Mouse (Mus musculus) embryonic fibroblast, embryonic 13.5 days (primary cell): ENCODE measurements at regions not wholly inside any gene's neighbourhood (a gene's known extent, or its start where the extent isn't known, plus 50 kb on each side); places are given as distances from the start of the nearest gene placed in this dataset.

Source experiments
- H3K27ac ChIP-seq: 2 replicates; pipeline ENCODE4 v1.5.1; 2012; ENCODE audit warnings: low read length, control low read depth, inconsistent platforms; ENCODE audit not compliant: insufficient read depth
- H3K4me1 ChIP-seq: 2 replicates; pipeline ENCODE4 v1.6.1; 2011; ENCODE audit warnings: low read length; ENCODE audit not compliant: control insufficient read depth, insufficient read depth
- H3K4me3 ChIP-seq: 2 replicates; pipeline ENCODE4 v1.5.1; 2011; ENCODE audit warnings: mild to moderate bottlenecking, control low read depth, low read length; ENCODE audit not compliant: insufficient read depth
- CTCF ChIP-seq: IDR thresholded peaks from 2 replicates; pipeline ENCODE4 v1.5.1; 2011; ENCODE audit warnings: mild to moderate bottlenecking, control low read depth, low read length, moderate library complexity, borderline replicate concordance; ENCODE audit not compliant: insufficient read depth
- POLR2A ChIP-seq: IDR thresholded peaks from 2 replicates; pipeline ENCODE4 v1.6.1; 2011; ENCODE audit warnings: low read depth, mild to moderate bottlenecking, control low read depth, low read length, moderate library complexity

GRCm38 (mm10) chr10:100685748-100686147 lies 95.5 kb downstream of the 1700017N19Rik start:
- no peak overlapping the region for H3K27ac ChIP-seq
- H3K4me1 ChIP-seq, result no peaks in the 10 kb centered on the region
- no peak overlapping the region for H3K4me3 ChIP-seq
- TF ChIP-seq CTCF (no peak), POLR2A (no peak)

DNA sequence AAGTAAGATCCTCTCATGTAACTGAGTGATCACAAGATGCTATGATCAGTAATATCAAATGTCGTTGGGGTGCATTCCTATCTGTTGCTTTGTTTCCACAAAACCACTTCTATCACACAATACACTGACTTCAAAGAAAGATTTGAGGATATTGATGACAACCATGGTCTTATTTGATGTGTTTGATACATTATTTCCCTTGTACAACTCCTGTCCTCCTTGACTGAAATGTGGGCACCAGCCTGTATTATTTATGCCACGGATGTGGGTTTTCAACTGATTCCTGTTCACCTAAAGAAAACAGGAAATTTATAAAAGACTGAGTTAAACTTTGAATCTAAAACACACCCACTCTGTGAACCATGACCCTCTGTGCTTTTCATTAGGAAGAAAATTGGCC lies 105.7 kb downstream of the 1700017N19Rik start:
- Histone ChIP-seq H3K4me3 (no peak overlapping the region), H3K4me1 (no peaks in the 10 kb centered on the region), H3K27ac (no peak overlapping the region)

DNA sequence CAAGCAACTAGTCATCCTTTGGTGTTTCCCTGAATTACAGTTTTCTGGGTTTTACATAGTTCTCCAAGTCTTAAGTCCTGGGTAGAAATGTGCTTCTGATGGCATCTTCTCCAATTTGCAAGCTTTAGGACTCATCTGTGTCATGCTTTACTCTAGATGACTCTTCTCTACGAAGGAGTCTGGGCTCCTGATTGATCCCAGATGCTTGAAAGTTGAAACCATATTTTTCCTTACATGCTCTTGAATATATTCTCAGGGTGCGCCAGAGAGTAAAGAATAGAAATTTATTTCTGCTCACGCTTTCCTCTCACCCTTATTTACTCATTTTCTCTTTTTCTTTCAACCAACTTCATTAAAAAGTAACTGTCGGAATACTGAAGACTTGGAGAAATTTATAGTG lies 108.9 kb downstream of the 1700017N19Rik start:
- TF ChIP-seq POLR2A, result no peak
- no peak for TF ChIP-seq CTCF
- Histone ChIP-seq H3K4me3 (no peak overlapping the region), H3K27ac (no peak overlapping the region), H3K4me1 (no peaks in the 10 kb centered on the region)

More for the DNA sequence above, 105.7 kb downstream of the 1700017N19Rik start:
- TF ChIP-seq CTCF (no peak), POLR2A (no peak)

DNA sequence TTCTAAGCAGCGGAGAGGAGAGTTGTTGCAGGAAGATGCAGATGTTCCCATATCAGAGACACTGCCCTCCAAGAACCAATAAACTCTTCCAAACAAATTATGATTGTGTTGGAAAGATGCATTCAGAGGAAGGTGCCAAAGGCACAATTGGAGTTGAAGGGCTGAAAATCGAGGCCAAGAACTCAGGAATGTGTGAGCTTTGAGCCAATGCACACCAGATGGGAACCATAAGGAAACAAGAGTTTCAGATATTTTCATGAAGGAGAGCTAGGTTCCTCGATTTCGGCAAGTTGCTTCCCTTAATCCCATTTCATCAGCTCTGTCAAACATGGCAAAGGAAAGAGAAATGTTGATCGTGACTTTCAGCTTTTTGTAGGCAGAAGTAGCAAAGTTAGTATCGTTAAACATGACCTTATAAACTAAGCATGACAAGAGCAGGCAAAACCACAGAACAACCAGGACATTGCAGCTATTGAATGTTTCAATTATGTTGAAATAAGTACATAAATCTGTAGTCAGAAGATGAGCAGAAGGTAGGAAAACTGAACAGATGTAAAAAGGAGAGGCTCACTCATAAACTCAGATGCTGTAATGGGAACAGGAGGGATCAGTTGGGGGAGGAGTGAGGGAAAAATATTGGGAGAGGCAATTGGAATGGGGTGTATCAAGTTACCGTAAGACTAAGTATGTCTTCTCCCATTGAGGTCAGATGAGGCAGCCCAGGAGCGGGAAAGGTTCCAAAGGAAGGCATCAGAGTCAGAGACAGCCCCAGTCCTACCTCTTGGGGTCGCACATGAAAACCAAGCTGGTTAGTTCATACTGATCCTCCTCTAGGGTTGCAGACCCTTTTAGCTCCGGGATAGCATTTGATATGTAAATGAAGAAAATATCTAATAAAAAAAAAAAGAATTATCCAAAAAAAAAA lies 110.3 kb downstream of the 1700017N19Rik start:
- TF ChIP-seq CTCF, result no peak
- no peak for TF ChIP-seq POLR2A
- Histone ChIP-seq H3K4me3 (no peak overlapping the region), H3K4me1 (no peaks in the 10 kb centered on the region), H3K27ac (peak overlapping the region; percentile 75)

GRCm38 (mm10) chr10:100701938-100702337 lies 111.7 kb downstream of the 1700017N19Rik start:
- Histone ChIP-seq H3K27ac (no peak overlapping the region), H3K4me1 (no peaks in the 10 kb centered on the region), H3K4me3 (no peak overlapping the region)
- no peak for TF ChIP-seq POLR2A
- TF ChIP-seq CTCF, result no peak

DNA sequence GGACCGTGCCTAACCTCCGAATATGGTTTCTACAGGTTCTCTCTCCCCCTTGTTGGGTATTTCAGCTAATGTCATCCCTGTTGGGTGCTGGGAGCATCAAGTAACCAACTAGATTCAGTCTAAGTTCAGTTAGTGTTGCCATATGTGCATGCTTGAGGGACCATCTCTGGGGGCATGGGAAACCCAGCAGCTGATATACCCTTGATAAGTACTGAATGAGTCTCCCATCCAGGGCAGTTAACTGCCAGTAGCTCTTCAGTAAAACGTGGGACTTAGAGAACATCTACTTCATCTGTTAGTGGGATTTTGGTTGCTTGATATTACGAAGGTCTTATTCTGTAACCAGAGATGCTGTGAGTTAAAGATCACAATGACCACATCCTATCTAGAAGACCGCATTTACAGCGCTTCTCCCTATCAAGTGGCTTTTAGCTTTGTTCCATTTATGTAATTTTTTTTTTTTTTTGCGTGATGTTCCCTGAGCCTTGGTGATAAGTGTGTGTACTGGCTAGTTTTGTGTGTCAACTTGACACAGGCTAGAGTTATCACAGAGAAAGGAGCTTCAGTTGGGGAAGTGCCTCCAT lies 125.9 kb downstream of the 1700017N19Rik start:
- Histone ChIP-seq H3K4me1 (no peaks in the 10 kb centered on the region), H3K4me3 (no peak overlapping the region), H3K27ac (no peak overlapping the region)
- no peak for TF ChIP-seq CTCF
- no peak for TF ChIP-seq POLR2A

DNA sequence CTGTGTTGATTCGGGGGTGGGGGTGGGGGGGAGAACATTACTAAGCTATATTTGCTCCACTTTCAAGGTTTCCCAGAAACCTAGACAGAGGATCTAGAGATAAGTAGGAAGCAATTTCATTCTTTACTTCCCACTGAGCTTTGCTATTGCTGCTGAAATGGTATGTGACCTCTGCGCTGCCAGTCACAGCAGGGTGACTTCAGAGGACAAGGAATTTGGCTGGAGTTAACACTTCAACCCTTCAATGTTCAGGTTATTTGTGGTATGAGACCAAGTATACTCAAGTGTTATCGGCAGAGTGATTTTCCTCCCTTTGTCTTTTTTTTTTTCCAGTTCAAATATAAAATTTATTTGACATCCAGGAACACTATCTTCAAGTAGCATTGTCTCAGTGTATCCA lies 128.3 kb downstream of the 1700017N19Rik start:
- TF ChIP-seq CTCF (no peak), POLR2A (no peak)

DNA sequence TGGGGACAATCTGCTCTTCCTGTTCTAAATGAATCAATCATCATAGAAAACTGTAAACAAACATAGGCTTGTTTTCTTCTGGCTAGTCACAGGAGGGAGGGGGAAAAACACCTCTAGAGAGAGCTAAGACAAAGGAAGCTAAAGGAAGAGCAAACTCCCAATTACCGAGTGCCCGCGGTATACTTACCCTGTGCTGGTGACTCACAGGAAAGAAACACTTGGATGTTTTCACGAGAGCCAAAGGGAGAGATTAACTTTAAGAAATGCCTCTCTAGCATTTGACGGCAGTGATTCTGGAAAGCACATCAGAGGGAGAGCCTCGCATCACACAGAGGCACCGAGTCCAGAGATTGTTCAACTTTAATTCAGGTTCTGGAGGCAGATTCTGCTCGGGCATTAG lies 151.0 kb downstream of the 1700017N19Rik start:
- no peak overlapping the region for H3K27ac ChIP-seq
- no peak overlapping the region for H3K4me3 ChIP-seq
- H3K4me1 ChIP-seq, result no peaks in the 10 kb centered on the region; the same call in 1 of the 2 replicates
- TF ChIP-seq CTCF (no peak), POLR2A (no peak)

More for the DNA sequence above, 128.3 kb downstream of the 1700017N19Rik start:
- Histone ChIP-seq H3K27ac (no peak overlapping the region), H3K4me1 (no peaks in the 10 kb centered on the region), H3K4me3 (no peak overlapping the region)

DNA sequence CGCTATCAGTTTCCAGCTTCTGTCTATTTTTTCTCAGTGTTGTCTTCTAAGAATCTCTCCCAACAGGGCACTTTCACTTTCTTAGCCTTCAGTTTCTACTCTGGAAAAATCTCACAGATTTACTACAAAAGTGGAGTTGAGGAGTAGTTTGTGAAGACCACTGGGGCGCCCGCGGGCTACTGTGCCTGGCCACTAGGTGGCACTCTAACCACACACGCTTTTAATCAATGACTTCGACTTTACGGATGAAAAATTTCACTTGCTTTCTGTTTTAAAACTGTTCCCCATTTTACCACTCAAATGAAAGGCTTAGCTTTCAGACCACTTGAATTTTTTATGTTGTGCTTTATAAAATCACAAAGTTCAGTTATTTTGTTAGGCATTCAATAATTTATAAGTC lies 151.8 kb downstream of the 1700017N19Rik start:
- no peak overlapping the region for H3K4me3 ChIP-seq
- no peak for TF ChIP-seq POLR2A
- 0 out of 2 replicates have a peak, but pooled peaks have one; percentile 40 for TF ChIP-seq CTCF
- no peak overlapping the region for H3K27ac ChIP-seq
- H3K4me1 ChIP-seq, result no peaks in the 10 kb centered on the region; the same call in 1 of the 2 replicates

GRCm38 (mm10) chr10:100746151-100746550 lies 155.9 kb downstream of the 1700017N19Rik start:
- Histone ChIP-seq H3K27ac (no peak overlapping the region), H3K4me3 (no peak overlapping the region), H3K4me1 (no peaks in the 10 kb centered on the region; the same call in 1 of the 2 replicates)
- TF ChIP-seq CTCF, result no peak
